Mouse (Mus musculus): ENCODE results near the gene Zfp11.
"Not testable (repeated sequence)": the region's sequence is repeated elsewhere in the genome, so short reads cannot be mapped to it uniquely, and the experiment has no call there.

The Zfp11 gene

DNA sequence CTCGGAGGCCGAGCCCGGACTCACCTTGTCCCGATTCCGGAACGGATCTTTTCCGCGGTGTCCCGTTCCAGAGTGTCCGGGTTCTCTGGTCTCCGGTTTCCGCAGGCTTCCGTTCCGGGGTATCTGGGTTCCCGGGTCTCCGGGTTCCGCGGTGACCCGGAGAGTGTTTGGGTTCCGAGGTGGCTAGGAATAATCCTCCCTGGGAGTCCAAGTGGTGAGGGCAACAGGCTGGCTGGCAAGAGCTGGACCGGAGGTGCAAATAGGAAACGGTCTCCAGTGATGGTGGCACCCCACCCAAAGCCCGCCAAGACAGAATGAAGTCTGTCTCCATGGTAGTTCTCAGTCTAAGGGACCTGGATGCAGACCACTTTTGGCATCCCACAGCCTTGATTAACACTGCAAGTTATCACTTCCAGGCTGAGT is at the start of gene Zfp11:
Gene Zfp11, minus strand, starts transcription at position 64 of the 423 bp plus-strand sequence.
- peak; percentile 81 to 94 for DNase-seq (ENCODE audit: inconsistent age in 2 of 2, low spot score in 1 of 2)

DNA sequence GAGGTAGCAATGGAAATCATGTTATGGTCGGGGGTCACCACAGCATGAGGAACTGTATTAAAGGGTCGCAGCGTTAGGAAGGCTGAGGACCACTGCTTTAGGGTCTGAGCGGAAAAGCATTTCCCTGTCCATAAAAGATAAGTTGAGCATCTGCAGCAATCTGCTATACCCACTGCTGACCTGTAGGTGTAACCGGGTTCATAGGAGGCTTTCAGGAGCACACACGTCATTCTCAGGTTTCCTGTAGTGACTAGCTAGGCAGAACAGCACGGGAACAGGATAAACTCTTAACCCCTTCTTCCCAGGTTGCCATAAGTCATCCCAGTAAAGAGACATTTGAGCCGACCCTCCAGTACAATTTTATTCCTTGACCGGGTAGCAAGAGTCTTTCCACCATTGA is 47.1 kb upstream of the Zfp11 start:
- no peak for DNase-seq (ENCODE audit: inconsistent age in 2 of 2, low spot score in 1 of 2)

GRCm38 (mm10) chr5:129715326-129715861 is 45.5 kb upstream of the Zfp11 start, which contains the start of gene Mrps17:
Gene Mrps17, plus strand, starts transcription at chr5:129715497.
- DNase-seq (ENCODE audit: inconsistent age in 2 of 2, low spot score in 1 of 2) = peak; percentile 94 to 97

DNA sequence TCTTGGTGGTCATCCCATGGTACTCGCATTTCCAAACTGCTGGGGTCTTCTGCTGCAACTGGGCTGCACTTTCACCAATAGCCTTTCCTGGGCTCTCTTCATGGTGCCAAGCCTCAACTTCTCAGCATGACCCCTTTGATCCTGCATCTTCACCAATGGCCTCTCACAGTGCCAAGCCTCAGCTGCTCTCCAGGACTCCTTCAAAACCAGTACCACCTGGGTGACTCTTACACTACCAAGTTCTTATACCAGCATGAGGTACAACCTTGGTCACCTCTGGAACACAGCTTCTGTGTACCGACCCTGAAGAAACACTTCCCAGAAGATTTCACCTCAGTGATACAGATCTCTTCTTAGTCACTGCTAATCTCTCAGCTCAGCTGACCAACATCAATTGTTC is 38.5 kb upstream of the Zfp11 start, which contains the start of gene Sept14:
Gene Sept14, minus strand, starts transcription at position 101 of the 400 bp plus-strand sequence.
- no peak for DNase-seq (ENCODE audit: inconsistent age in 2 of 2, low spot score in 1 of 2)

DNA sequence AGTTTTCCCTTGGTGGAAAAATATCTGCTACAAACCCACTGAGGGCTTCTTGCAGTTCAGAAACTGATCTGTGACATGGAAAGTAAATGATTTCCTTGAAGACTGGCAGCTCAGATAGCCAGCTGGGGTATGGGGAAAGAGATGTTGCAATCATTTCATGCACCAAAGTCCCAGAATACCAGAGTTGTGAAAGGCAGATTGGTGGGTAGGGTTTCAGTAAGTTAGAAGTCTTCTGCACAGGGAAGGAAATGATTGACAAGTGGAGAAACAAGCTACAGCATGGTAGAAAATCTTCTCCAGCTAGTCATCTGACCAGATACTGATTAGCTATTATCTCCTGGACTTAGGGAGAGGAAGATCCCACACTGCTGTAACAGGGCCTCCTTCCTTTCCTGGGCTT is 33.5 kb upstream of the Zfp11 start:
- DNase-seq (ENCODE audit: inconsistent age in 2 of 2, low spot score in 1 of 2) = peak in 1 of 2 experiments; percentile 61

DNA sequence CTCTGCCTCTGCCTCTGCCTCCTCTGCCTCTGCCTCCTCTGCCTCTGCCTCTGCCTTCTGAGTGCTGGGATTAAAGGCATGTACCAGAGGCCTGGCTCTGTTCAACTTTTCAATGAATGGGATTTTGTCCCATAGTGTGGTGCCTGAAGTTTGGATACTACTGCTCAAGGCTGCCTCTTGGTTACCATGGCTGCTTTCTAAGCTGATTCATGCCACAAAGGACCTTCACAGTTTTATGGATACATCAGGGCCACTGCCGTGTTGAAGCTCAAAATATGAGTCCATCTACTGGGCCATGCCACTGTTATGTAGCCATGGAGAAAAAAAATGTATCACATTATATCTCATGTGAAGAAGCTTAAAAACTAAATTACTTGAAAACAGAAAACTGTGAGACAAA is 31.8 kb upstream of the Zfp11 start:
- DNase-seq (ENCODE audit: inconsistent age in 2 of 2, low spot score in 1 of 2) = peak; percentile 23 to 71

GRCm38 (mm10) chr5:129700506-129700905 is 30.6 kb upstream of the Zfp11 start:
- DNase-seq (ENCODE audit: inconsistent age in 2 of 2, low spot score in 1 of 2) = no peak

DNA sequence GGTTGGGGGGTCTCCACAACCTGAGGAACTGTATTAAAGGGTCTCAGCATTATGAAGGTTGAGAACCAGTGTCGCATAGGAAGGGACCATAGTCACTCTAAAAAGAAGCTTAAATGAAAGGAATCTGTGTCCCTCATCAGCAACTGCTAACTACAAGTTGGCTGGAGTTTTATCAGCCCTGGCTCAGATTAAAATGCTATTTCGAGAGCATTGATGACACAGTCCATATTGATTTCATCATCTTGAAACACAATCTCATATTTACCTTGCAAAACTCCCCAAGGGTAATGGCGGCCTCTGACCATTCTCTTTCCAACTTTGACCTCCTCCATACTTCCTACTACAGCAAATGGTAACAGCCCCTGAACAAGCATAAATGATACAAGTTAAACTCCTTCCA is 20.6 kb upstream of the Zfp11 start:
- no peak for DNase-seq (ENCODE audit: inconsistent age in 2 of 2, low spot score in 1 of 2)

- peak; percentile 61 to 91 for DNase-seq (ENCODE audit: inconsistent age in 2 of 2, low spot score in 1 of 2)
Observed at GRCm38 (mm10) chr5:129687621-129688020, 17.7 kb upstream of the Zfp11 start.

DNA sequence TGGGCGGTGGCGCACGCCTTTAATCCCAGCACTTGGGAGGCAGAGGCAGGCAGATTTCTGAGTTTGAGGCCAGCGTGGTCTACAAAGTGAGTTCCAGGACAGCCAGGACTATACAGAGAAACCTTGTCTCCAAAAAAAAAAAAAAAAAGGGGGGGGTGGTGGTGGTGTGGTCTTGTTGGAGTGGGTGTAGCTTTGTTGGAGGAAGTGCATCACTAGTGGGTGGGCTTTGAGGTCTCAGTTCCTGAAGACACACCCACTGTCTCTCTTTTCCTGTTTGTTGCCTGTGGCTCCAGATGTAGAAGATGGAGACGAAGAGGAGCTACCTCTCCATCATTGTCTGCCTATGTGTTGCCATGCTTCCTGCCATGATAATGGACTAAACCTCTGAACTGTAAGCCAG is 15.2 kb upstream of the Zfp11 start:
- not testable (repeated sequence) for DNase-seq (ENCODE audit: inconsistent age in 2 of 2, low spot score in 1 of 2)

GRCm38 (mm10) chr5:129669453-129670035 is 355 bp downstream of the Zfp11 start:
- no peak for DNase-seq (ENCODE audit: inconsistent age in 2 of 2, low spot score in 1 of 2)

DNA sequence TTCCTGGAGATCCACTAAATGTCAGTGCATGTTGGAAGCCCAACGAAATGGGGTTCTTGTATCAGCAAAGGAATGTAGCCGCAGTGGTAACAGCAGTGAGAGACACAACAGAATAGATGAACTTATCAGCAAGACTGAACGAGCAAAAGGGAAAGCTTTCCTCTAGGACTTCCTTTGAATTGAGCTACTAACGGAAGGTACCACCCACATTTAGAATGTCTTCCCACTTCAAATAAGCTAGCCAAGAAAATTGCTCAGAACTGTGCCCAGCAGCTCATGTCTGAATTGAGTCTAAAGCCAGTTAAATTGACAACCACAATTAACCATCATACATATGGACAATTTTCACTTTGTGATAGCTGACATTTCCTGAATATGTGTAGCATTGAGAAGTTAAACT is 2.0 kb downstream of the Zfp11 start:
- DNase-seq (ENCODE audit: inconsistent age in 2 of 2, low spot score in 1 of 2) = no peak

GRCm38 (mm10) chr5:129666271-129666909 is 3.5 kb downstream of the Zfp11 start:
- no peak for DNase-seq (ENCODE audit: inconsistent age in 2 of 2, low spot score in 1 of 2)

GRCm38 (mm10) chr5:129664090-129664489 is 5.8 kb downstream of the Zfp11 start:
- peak in 1 of 2 experiments; percentile 29 for DNase-seq (ENCODE audit: inconsistent age in 2 of 2, low spot score in 1 of 2)

GRCm38 (mm10) chr5:129657931-129658330 is 12.0 kb downstream of the Zfp11 start:
- peak in 1 of 2 experiments; percentile 11 for DNase-seq (ENCODE audit: inconsistent age in 2 of 2, low spot score in 1 of 2)

- DNase-seq (ENCODE audit: inconsistent age in 2 of 2, low spot score in 1 of 2) = peak in 1 of 2 experiments; percentile 14
Observed at GRCm38 (mm10) chr5:129657016-129657415, 12.9 kb downstream of the Zfp11 start.

GRCm38 (mm10) chr5:129650858-129651257 is 19.0 kb downstream of the Zfp11 start:
- DNase-seq (ENCODE audit: inconsistent age in 2 of 2, low spot score in 1 of 2) = no peak

DNA sequence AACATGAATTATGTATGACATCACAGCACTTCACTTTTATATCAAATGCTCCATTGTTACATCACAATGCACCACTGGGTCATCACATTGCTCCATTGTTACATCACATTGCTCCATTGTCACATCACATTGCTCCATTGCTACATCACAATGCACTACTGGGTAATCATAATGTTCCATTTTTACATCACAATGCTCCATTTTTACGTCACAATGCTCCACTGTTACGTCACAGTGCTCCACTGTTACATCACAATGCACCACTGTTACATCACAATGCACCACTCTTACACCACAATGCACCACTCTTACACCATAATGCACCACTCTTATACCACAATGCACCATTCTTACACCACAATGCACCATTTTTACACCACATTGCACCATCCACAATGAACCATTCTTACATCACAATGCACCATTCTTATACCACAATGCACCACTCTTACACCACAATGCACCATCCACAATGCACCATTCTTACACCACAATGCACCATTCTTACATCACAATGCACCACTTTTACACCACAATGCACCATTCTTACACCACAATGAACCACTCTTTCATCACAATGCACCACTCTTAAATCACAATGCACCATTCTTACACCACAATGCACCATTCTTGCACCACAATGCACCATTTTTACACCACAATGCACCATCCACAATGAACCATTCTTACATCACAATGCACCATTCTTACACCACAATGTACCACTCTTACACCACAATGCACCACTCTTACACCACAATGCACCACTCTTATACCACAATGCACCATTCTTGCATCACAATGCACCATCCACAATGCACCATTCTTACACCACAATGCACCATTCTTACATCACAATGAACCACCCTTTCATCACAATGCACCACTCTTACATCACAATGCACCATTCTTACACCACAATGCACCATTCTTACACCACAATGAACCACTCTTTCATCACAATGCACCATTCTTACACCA is 37.3 kb downstream of the Zfp11 start:
- not testable (repeated sequence) for DNase-seq (ENCODE audit: inconsistent age in 2 of 2, low spot score in 1 of 2)

DNA sequence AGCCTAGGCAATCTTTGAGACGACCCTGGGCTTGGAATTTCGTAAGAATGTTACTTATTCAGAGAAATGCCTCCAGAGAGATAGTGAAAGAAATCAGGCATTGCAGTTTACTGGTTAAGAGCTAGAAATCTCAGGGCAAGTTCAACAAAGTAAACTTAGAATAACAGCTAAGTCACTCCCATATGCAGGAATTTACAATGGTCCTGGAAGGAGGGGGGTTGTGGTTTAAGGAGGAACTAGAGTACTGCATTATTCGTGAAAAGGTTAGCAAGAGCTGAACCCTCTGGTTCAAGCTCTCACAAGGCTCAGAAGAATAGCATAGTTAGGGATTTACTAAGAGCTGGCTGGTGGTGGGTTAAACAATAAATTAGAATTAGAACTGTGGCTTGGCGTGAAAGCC is 43.3 kb downstream of the Zfp11 start:
- not testable (repeated sequence) for DNase-seq (ENCODE audit: inconsistent age in 2 of 2, low spot score in 1 of 2)

- no peak for DNase-seq (ENCODE audit: inconsistent age in 2 of 2, low spot score in 1 of 2)
Observed at GRCm38 (mm10) chr5:129626099-129626498, 43.8 kb downstream of the Zfp11 start.

GRCm38 (mm10) chr5:129621361-129621760 is 48.5 kb downstream of the Zfp11 start:
- DNase-seq (ENCODE audit: inconsistent age in 2 of 2, low spot score in 1 of 2) = no peak

Data from adrenal gland, adult (tissue).